Mouse (Mus musculus) lung, adult 10 weeks (tissue): ENCODE results near the gene Fkbp1a. TPM values are rescaled to one million over a fixed set of nuclear protein-coding genes. Genes with fewer than 3 reads are reported as not detected.

Experiments
- polyA plus RNA-seq: library from polyadenylated mRNA; stranded (reverse); fragments of 350-450 nt; fragmentation: Illumina TruSeq; extraction: RNeasy Lipid Tissue Mini Kit (QIAGEN cat#74804); gene quantifications from one replicate; pipeline ENCODE4 v1.2.3, GENCODE M21; 2014; ENCODE audit warnings: low read depth, low replicate concordance; ENCODE audit not compliant: insufficient read depth

The Fkbp1a gene
- 370 TPM for polyA plus RNA-seq

GRCm38 (mm10) chr2:151542323-151543062, at the start of gene Fkbp1a:
Gene Fkbp1a, plus strand, starts transcription at chr2:151542483.

GRCm38 (mm10) chr2:151494035-151494803, 48.1 kb upstream of the Fkbp1a start, which contains the start of gene Nsfl1c:
Gene Nsfl1c, plus strand, starts transcription at chr2:151494182.

GRCm38 (mm10) chr2:151571873-151572700, 29.8 kb downstream of the Fkbp1a start, which contains the start of gene Sdcbp2:
Gene Sdcbp2, plus strand, starts transcription at chr2:151572622.

Other genes with a start within 250 kb of the Fkbp1a start
- not detected for gene 4921509C19Rik, start 66.3 kb upstream of the Fkbp1a start, polyA plus RNA-seq
- gene Nsfl1c, start 48.3 kb upstream of the Fkbp1a start, polyA plus RNA-seq = 74.8 TPM
- 3.7 TPM for gene Sdcbp2, start 30.1 kb downstream of the Fkbp1a start, polyA plus RNA-seq
- gene Snph, start 90.1 kb downstream of the Fkbp1a start, polyA plus RNA-seq = 0.23 TPM
- gene Rad21l, start 126.0 kb downstream of the Fkbp1a start, polyA plus RNA-seq = not detected
- gene Tmem74b, start 159.5 kb downstream of the Fkbp1a start, polyA plus RNA-seq = not detected
- gene Psmf1, start 201.7 kb downstream of the Fkbp1a start, polyA plus RNA-seq = 16.5 TPM